Mouse (Mus musculus) hematopoietic stem cell, adult 5-6 weeks (primary cell): ENCODE results near the gene Fam102b. TPM values are rescaled to one million over a fixed set of nuclear protein-coding genes. Genes with fewer than 3 reads are reported as not detected.

Experiments used
- ATAC-seq, 2 experiments: fragments of 125-278 bp in 1 of 2; replicated peaks in 1 of 2; 2 replicates each; pipeline ENCODE4 v1.8.0; 2016 to 2017; ENCODE audit warnings: inconsistent platforms in 2 of 2, mild to moderate bottlenecking in 2 of 2, moderate number of reproducible peaks in 2 of 2, low read depth in 1 of 2, moderate TSS enrichment in 1 of 2; ENCODE audit not compliant: low FRiP score in 2 of 2, poor library complexity in 2 of 2, severe bottlenecking in 2 of 2, insufficient read depth in 1 of 2, low TSS enrichment in 1 of 2
- total RNA-seq: library from RNA; stranded (forward); fragments of 172-1452, 232-1000 nt; gene quantifications from 2 replicates; pipeline ENCODE4 v1.2.3, GENCODE M21; 2017

Fam102b gene
- total RNA-seq, 1 experiment from 2014 or later = 31.7 TPM

DNA sequence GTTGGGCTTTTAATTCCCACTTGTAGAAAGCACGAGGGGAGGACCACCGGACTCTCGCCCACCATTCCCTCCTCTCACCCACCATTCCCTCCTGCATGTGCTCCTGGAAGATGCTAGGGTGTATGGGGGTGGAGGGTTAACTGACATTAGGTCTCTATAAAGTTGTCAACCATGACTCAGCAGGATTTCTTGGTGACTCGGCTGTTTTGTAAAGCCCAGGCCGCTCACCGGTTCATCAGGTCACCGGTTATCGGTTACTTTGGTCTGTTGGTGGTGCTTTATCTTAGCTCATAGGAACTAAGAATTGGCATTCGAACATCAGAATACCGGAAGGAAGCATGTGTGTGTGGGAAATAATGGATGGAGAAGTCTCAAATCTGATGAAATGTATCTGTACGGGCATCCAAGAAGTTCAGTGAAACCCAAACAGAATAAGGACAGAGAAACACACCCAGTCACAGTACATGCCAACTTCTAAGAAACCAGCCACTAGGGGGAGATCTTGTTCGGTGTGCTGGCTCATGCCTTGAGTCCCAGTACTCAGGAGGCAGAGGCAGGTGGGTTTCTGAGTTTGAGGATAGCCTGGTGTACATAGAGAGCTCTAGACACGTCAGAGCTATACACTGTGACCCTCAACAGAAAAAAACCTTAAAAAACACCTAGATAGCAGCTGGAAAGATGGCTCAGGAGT, 49.9 kb downstream of the Fam102b start:
- no peak for ATAC-seq

DNA sequence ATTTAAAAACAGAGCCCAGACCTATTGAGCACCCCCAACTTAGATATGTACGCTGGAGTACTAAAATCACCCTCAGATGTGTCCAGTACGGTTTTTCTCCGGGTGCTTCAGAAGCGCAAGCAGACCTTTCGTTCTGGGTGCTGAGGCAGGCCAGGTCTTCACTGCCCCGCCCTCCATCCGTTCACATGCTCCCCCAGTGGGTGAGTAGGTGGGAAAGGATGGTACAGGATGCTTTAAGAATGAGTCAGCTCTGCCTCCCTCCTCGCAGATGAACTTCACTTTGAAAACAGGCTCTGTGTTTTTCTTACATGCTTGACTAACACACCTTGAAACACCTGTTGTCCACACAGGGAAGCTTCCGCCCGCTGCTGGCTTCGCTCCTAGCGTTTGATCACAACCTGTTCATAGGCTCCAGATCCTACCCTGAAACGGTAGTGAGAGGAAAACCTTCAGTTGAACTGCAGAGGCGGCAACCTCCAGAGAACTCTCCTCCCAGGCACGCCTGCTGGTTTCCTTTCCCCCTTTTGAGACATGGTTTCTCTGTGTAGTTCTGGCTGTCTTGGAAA, 52.4 kb downstream of the Fam102b start:
- no peak for ATAC-seq

DNA sequence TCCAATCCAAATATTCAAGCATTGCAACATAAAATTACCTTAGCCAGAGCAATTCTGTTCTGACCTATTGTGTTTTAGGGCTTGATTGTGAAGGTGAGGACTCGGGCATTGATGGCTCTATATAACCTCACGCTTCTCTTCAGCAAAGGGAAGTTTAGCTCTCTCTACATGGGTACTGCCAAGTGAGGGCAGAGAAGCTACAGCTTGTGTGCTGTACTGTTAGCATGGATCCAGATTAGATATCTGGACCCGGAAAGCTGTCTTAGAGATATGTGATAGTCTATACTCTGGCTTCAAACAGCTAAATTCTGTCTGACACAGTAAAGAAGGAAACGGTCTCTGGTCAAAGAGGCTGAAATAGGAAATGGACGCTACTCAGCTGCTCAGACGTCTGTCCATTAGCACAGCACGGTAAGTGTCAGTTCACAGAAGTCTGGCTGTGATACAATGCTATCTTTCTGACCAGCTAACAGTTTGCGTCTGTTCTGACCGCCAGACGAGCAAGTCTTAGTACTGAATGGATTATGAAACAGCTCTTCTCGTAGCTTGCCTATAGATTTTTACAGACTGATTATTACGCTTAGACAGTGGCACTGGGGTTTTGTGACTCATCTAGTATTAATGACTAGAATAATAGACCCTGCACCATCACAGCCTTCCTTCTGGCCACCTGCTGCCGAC, 53.3 kb downstream of the Fam102b start:
- no peak for ATAC-seq

DNA sequence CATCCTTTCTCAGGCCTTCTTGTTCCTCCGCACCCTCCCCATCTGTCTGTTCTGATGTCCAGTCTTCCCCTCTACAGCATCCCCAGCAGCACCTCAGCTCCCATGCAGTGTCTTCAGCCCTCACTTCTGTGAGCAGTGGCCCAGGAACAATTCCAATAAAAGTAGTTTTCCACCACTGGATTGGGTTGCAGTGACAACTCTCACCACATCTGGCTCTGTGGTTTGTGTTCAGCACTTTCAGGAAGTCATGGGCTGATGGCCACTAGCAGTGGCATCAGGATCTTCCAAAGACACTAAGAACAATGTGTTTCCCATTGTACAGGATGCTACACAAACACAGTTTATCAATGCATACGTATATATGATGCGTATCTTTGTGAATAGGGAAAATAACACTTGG, 61.4 kb downstream of the Fam102b start:
- ATAC-seq = no peak

DNA sequence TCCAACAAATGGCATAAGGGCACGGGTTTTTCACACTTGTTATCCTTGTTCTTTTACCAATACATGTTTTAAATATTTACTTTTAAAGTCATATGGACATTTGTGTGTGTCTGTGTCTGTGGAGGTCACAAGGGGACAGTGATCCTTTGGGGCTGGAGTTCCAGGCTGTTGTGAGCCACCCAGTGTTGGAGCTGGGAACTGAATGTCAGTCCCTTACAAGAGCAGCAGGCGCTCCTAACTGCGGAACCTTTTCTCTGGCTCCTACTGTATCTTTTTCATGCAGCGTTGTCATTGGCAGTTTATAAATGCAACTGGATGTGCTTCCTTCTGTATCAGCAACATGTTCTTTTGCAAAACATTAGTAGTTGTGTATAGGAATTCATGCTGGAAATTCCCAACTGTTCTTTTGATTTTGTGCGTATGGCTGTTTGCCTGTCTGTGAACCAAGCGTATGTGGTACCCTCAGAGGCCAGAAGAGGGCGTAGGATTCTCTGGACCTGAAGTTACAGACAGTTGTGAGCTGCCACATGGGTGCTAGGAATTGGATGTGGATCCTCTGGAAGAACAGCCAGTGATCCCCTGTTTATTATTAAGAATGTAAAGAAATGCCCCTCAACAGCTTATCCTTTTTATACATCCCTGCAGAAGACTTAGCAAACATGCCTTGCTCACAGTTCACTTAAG, 62.9 kb downstream of the Fam102b start:
- ATAC-seq = no peak

DNA sequence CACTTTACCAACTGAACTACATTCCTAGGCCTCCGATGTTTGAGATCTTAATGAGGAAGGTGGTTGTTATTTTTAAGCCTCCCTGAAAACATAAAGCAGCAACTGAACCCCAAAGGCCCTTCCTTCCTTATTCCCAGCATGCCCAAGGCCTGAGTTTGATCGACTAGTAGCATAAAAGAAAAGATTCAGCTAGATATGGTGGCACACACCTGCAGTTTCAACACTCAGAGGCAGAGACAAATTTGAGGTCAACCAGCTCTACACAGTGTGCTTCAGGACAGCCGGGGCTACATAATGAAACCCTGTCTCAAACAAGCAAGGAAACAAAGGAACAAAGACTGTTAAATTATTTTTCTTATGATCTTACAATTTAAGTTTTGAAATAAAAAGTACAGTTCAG, 63.6 kb downstream of the Fam102b start:
- ATAC-seq = no peak

DNA sequence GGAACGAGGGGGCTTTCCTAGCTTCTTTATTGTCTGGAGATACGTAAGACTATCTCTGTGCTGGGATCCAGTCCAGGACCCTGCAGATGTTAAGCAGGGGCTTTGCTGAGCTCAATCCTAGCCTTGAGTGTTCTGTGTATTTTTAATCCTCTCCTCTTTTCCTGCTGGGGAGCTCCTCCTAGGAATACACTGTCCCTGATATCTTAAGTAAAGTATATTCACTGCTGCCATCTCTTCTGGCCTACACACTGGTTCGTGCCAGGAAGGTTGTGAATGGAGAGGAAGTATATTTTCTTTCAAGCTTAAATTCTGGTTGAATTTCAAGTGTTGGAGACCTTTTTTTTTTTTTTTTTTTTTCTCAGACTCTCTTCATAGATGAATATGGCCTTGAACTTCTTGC, 64.1 kb downstream of the Fam102b start:
- no peak for ATAC-seq

DNA sequence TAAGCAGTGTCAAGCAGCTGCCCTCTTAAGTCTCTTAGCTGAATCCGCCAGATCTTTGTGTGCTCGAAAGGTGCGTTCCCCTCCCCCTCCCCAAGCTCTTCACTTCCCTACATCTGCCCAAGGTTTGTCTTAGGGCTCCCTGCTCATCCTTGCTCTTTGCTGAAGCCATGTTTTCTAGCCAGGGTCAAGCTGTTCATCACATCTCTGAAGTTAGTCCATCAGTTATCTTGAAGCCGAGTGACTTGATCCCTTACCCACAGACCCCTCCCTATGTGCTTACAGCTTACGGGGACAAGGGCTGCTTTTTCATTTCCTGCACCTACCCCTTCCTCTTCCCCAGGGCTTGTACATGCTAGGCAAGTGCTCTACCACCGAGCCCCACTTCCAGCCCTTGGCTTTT, 65.8 kb downstream of the Fam102b start:
- ATAC-seq = no peak

DNA sequence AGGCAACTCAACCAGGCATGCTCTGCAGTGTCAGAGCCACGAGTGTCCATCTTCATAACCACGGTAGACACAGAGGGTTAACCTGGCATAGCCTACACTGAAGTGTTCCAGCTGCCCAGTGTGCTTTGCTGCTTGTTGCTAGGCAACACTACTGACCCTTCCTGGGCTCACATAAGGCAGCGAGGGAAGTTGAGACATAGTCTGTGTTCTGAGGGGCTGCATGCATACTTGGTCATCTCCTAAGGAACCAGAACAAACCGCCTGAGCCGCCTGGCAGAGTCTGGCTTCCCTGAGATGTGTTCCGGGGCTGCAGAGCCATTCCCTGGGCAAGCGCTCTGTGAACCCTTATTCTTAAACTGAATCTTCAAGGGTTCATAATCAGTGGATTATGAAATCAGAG, 66.2 kb downstream of the Fam102b start:
- ATAC-seq = no peak

DNA sequence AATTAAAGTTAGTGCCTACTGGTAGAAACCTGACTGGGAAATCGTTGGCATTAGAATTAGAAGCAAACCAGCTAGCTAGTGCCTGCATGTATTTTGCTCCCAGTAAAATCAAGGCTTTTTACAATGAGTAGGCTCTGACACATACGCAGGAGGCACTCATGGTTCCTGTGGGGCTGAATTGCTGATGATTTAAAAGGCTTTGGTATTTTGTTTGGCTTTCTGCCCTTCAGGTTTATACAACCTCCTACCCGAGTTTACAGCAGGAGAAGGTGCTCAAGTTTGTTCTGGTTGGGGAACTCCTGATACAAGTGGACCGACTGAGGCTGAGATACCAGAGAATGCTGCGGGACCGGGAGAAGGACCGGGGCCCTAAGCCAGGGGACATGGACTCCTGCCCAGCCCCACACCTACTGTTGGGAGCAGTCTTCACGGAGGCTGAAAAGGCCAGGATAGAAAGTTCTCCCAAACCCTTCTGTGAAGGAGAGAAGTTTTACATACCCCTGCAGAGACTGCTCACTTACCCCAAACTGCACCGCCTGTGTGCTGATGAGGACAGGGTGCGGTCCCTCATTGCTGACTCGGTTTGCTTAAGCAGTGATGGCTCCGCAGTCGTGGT, 67.6 kb downstream of the Fam102b start:
- no peak for ATAC-seq

DNA sequence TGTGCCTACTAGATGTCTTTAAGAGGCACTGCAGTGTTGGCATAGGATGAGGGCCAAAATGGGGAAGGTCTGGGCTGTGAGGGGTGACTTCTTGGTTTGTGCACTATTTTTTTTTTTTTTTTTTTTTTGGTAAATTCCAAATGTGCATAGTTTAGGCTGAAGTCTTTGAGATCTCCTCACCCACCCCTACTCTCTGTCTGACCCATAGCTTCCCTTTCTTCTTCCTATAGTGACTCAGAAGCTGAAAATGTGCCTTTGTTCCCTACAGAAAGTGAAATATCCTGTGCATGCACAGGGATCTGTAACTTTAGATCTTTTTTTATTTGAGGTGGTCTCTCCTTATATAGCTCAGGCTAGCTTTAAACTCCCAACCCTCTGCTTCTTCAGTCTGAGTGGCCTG, 69.4 kb downstream of the Fam102b start:
- ATAC-seq = no peak

DNA sequence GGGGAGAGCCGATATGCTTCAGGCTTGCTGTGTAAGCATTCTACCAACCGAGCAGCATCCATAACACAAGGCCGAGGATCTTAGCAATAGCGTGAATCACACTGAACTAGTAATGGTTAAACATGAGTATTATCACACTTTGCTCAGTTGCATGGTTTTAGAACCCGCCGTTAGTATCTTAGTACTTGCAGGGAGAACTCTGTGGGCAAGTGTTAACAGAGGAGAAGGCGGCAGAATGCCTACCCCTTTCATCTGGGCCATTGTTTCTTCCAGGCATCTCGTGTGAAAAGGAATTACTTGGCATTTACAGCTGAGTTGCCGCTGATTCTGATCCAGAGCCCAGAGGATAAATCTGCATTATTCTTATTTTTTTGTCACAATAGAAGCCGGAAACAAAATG, 86.4 kb downstream of the Fam102b start:
- no peak for ATAC-seq

DNA sequence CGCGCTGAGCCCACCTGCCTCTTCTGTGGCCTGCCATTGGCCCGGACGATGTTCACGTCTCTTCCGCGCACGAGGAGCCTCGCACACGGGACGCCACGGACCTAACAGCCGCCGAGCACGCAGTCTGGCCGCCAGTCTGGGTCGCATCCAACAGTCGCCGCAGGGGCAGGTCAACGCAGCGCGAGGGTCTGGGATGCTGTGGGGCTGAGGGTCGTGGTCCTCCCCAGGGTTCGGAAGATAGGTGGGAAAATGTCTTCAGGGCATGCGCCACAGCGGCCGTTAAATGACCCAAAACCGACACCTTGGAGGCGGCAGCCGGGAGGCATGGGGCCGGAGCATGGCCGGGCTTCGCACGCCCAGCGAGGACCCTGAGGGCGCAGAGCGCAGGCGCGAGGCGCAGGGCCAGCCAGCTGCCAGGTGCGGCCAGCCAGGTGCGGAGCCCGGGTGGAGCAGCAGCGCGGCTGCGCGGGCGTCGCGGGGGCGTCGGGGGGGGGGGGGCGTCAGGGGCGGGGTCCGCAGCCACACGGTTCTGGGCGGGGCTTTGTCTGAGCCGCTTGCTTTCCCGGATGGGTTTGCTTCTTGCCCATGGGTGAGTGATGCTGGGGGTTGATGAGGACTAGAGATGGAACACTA, 87.3 kb downstream of the Fam102b start, which contains the start of gene Gm9857:
Gene Gm9857 (minus strand): TSS at position 445 of the 633 bp plus-strand sequence.
- no peak for ATAC-seq

DNA sequence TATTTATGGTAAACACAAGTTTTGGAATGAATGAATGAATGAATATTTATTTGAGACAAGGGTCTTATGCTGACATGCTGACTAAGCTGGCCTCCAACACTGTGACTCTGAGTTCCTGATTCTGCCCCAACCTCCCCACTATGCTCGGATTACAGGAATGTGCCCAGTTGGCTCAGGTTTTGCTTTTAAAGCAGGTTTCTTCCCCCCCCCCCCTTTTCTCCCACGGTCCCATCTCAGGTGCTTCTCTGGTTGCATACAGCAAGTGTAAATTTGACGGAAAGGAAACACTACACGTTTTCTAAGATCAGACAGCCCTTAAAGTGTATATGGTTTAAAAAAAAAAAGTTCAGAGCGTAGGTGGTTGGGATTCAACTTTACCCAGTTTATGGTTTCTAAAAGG, 87.8 kb downstream of the Fam102b start, which contains the start of gene Henmt1:
Gene Henmt1 (plus strand): TSS at position 301 of the 400 bp plus-strand sequence.
- no peak for ATAC-seq

DNA sequence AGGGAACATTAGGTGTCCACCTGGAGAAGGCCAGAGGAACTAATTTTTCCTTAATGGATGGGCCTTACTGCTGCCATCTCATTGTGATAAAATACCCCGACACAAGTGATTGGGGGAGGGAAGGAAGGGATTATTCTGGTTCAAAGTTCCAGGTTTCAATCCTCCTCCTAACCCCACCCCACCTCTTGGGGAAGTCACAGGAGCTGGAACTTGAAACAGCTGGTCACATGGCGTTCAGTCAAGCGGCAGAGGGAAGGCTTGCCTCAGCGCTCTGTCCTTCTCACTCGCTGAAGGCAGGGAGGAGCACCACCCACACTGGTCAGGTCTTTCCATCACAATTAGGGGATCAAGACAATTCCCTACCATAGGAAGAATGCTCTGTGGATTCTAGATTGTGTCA, 88.7 kb downstream of the Fam102b start:
- no peak for ATAC-seq

DNA sequence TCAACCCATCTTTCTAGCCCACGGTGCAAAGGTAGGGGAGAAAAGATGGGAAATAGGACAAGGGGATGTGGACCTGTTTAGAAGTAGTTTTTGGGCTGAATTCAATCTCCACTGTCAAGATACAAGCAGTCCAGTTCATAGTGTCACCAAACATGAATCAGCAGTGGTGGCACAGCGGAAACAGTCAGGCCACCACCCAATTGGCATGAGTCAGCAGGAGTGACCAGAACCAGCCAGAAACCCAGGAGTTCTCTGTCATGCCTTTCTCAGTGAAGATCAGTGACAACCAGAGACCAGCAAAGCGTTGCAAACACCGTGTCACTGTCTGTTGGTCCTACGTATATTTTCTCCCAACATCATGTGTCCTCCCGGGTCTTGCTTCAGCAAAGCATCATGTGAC, 93.8 kb downstream of the Fam102b start:
- no peak for ATAC-seq

DNA sequence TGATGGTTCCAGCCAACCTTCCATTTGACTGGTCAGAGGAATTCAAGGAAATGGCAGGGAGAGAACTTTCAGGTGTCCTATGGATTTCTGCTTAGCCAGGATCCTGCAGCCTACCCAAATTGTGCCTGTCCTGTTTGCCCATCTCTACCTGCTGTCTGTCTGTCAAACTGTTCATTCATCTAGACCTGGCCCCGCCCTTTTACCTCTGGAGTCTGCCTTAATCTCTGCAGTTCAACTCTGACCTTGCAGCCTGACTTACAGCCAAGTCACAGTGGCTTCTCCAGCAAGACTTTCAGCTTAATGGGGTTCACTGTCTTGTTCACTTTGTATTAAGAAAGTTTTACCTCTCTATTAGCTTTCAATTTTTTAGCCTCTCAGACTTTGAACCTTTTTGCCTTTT, 101.1 kb downstream of the Fam102b start:
- no peak for ATAC-seq
